Mouse (Mus musculus): Measurements from ENCODE around the gene Sec16a.

DNA sequence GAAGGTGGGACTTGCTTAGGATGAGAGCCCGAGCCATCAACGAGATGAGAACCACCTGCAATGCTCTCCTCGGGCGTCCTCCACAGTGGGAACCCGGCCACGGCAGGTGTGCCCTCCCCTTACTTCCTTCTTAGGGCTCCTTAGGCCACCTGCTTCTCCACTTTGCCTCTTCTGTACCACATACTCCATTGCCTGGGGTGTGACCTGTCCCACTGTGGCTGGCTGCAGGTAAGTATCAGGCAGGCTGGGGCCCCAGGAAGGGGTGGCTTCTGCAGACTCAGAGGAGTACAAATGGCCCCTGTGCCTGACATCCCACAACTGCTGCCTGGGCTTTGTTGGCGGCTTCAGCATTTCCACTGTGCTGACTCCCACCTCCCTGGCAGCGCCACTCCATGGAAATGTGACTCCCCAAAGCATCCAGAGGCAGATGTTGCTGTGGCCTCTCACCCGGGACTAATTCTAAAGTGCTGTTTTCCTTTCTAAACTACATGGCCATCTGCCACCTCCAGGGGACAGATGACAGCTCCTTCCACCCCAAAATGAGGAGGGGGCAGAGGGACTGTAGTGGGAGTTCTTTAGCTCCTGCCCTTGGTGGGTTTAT lies 43.6 kb upstream of the Sec16a start:
- TF ChIP-seq CTCF (IDR thresholded peaks at IDR 0.05; ENCODE audit: insufficient read depth, low read length) (no peak), POLR2A (IDR thresholded peaks at IDR 0.05; ENCODE audit: borderline replicate concordance, extremely low read depth, low read depth, low read length) (no peak)
